Mouse (Mus musculus) ES-Bruce4 (cell line): ENCODE data around the gene Tespa1.

Experiments used
- CTCF ChIP-seq: IDR thresholded peaks from one replicate; pipeline ENCODE4 v1.8.1; 2011; ENCODE audit warnings: low read depth, low read length
- EP300 ChIP-seq: IDR thresholded peaks from 2 replicates; pipeline ENCODE4 v1.6.1; 2011; ENCODE audit warnings: low read depth, low read length; ENCODE audit not compliant: insufficient read depth
- POLR2A ChIP-seq: IDR thresholded peaks from one replicate; pipeline ENCODE4 v1.8.1; 2011; ENCODE audit warnings: low read length; ENCODE audit not compliant: insufficient read depth

GRCm38 (mm10) chr10:130311534-130312227, 11.0 kb upstream of the Tespa1 start:
- TF ChIP-seq CTCF: no peak
- no peak for TF ChIP-seq EP300
- TF ChIP-seq POLR2A: no peak
